Mouse (Mus musculus): ENCODE data around the gene Edil3.

The Edil3 gene

GRCm38 (mm10) chr13:88821440-88822331, at the start of gene Edil3:
Gene Edil3, plus strand, starts transcription at chr13:88821472.
- DNase-seq (ENCODE audit: low spot score) = no peak

DNA sequence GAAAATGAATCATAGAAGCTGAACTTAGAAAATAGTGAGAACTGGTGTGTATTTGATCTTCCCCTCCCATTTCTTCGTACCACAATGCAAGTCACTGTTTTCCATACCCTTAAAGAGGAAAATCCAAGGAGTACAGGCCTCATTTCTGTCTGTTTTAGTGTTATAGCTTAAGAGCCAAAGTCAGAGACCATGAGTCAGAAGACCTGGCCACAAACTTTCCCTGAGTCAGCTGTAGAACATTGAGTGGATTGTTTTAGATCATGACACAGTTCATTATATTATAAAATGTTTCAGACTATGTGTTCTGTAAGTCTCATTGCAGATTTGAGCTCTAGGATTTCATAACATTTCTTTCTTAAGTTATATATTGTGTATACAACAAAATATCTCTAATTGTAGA, 22.1 kb upstream of the Edil3 start:
- DNase-seq (ENCODE audit: low spot score) = no peak

DNA sequence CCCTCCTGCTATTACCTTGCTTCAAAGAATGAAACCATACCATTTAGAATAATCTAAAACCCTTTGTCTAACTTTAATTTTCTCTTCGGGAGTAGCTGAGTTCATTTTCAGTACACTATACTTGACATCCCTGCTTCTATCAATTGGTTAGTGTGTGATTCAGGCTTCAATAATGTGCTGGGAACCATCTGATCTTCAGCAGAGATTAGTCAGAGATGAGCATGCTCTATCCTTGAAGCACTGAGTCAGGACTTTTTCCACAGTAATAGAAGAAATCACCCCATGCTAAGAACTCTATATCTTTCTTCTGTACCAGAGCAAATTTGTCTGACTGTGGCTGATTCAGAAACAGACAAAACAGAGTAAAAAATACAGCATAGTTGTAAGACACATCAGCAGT, 20.3 kb upstream of the Edil3 start:
- no peak for DNase-seq (ENCODE audit: low spot score)

DNA sequence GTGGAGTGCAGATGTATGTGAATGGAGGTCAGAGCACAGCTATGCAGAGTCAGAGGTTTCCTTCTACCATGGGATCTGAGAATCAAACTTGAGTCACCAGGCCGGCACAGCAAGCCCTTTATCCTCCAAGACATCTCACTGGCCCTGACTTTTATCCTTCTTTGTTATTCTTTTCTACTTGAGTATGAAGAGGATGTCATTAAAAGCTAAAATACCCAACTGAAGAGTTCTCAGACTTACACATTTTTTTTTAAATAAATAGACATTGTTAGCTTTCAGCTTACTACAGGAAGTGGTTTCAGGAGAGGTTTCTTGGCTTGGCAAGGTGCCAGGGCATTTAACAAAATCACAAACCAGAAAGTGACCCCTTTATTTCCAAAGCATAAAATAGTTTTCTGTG, 15.4 kb upstream of the Edil3 start:
- no peak for DNase-seq (ENCODE audit: low spot score)

DNA sequence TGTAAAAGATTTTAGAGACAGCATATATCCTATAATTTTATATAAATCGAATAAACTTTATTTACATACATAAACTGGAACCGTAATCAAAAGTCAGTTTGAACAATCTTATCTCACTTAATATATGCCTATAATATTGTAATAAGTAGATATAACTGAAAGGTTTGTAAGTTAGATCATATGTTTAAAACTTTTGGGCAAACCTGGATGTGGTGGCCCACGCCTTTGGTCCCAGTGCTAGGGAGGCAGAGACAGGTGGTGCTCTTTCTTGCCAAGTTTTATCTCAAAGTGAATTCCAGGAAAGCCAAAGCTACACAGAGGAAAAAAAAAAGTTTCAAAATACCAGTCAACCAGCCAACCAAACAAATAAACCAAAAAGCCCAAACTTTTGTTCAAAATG, 15.0 kb upstream of the Edil3 start:
- no peak for DNase-seq (ENCODE audit: low spot score)

GRCm38 (mm10) chr13:88810097-88810496, 11.2 kb upstream of the Edil3 start:
- no peak for DNase-seq (ENCODE audit: low spot score)

DNA sequence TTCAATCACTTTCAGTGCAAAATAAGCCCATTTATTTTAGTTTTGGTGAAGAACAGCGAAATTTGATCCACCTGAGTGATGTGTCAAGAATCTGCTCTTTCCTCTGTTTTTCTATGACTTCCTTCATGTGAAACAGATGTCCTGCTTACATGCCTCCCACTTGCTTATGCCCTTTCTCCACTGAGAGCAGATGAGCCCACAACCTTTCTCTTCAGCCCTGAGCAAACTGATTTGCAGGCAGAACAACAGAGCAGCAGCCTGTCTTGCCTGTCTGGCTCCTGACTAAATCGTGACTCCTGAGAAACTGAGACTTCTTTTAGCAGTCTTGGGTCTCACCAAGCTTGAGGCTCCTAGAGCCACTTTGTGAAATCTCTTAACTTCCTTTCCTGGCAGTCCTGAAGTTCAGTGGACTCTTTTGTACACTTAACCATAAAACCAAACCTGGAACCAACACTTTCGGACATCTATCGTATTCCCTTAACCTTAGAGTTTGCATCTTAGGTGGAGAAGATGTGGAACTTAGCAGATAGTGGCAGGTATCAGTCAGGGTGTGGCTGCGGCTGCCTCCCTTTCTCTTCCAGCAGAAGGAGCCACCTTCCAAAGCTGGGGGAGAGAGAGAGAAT, 475 bp upstream of the Edil3 start:
- DNase-seq (ENCODE audit: low spot score) = no peak

DNA sequence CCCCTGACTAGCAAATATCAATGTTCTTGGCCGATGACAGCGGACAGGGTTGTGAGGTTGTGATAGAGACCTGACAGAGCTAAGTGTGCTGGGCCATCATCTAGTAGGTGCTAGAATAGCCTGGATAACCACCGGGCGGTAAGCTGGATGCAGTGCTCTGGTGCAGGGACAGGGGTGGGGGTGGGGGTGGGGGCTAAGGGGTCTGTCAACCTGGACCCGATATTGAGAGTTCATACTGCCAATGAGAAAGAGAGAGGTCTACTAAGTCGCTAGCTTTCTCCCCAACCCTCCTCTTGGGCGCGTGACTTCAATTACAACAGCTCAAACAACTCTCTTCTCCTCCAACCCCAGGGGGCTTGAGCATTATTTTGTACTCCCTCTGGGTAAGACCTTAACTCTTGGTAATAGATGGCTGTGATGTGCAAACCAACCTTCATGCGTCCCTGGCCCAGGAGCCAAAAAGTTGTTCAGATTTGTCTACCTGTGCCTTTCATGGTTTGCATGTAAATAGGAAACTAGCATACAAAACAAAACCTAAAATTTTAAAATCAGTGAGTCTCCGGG, 1.1 kb downstream of the Edil3 start:
- DNase-seq (ENCODE audit: low spot score) = no peak

DNA sequence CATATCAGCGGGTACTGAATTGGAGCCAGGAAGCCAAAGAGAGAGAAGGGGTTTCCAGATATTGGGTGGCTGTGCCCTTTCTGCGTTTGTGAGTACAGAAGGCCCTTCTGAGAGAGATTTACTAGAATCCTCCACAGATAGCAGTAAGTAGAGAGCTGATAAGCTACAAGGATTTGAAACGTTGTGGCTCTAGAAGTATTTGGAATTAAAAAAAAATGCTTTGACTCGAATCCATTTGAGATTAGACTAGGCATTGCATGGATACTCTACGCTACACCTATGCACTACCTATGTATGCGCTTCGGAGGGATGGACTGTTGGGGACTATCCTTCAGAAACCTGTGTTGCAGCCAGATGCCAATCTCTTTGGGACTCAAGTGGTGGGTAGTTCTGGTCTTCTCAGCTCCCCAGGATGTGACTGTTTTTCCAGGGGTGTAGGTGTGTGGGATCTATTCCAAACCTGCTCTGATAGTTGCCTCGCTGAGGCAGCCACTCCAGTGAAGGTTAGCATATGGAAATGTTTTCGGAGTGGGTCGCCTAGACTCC, 1.8 kb downstream of the Edil3 start:
- DNase-seq (ENCODE audit: low spot score) = no peak

GRCm38 (mm10) chr13:88823522-88824419, 2.5 kb downstream of the Edil3 start:
- peak; percentile 10 for DNase-seq (ENCODE audit: low spot score)

GRCm38 (mm10) chr13:88824441-88824840, 3.2 kb downstream of the Edil3 start:
- DNase-seq (ENCODE audit: low spot score) = no peak

GRCm38 (mm10) chr13:88828362-88828761, 7.1 kb downstream of the Edil3 start:
- peak; percentile 52 for DNase-seq (ENCODE audit: low spot score)

- no peak for DNase-seq (ENCODE audit: low spot score)
These were observed 12.5 kb downstream of the Edil3 start for GRCm38 (mm10) chr13:88833732-88834131.

DNA sequence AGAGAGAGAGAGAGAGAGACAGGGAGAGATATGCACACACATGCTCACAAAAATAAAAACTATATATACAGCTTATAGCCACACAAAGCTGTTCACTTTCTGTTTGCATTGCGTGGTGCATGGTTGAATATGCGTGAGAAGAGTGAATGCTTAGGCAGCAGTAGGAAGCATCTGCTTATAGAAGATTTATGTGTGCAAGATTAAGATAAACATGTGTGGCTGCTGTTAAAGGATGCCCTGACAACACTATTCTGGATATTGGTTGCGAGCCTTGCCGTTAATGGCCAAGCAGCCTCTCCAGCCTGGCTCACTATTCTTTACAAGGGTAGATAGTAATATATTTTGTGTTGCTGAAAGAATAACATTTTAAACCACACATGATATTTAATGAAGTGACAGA, 28.5 kb downstream of the Edil3 start:
- DNase-seq (ENCODE audit: low spot score) = no peak

- no peak for DNase-seq (ENCODE audit: low spot score)
These were observed 58.7 kb downstream of the Edil3 start for GRCm38 (mm10) chr13:88879960-88880359.

GRCm38 (mm10) chr13:88890728-88891127, 69.5 kb downstream of the Edil3 start:
- no peak for DNase-seq (ENCODE audit: low spot score)

DNA sequence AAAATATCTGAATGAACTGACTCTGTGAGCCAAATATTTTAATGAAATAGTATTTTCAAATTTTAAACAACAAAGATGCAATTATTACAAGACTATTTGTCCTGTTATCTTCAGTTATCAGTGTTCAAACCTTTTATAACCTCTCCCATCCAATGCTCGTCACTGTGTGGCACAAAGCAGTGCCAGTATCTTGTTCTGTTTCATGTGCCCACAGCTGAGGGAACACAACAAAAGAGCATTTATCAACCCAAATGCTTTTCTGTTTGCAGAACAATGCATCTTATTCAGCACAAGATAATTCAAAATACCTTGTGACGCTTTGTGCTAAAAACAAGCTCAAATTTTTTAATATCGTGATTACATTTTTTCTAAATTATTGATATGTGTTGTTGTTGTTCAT, 78.8 kb downstream of the Edil3 start:
- DNase-seq (ENCODE audit: low spot score) = no peak

DNA sequence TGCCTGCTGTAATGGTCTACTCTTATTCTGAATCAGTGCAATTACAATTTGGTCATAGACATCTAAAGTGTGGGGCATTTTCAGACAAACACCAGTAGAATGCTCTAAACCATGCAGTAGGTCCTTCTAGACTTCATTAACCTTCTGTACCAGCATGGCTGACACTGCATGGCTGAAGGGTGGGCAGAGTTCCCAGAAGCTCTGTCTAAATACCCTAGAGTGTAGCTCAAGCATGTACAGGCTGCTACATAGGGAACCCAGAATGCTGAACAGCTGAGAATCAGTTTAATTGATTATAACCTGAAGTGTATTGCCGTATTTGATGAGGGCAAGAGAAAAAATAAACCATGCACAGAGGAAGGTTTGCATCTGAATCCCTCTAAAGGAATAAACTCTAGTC, 86.1 kb downstream of the Edil3 start:
- no peak for DNase-seq (ENCODE audit: low spot score)

GRCm38 (mm10) chr13:88908187-88908586, 86.9 kb downstream of the Edil3 start:
- no peak for DNase-seq (ENCODE audit: low spot score)

GRCm38 (mm10) chr13:88916503-88916902, 95.2 kb downstream of the Edil3 start:
- DNase-seq (ENCODE audit: low spot score) = no peak

DNA sequence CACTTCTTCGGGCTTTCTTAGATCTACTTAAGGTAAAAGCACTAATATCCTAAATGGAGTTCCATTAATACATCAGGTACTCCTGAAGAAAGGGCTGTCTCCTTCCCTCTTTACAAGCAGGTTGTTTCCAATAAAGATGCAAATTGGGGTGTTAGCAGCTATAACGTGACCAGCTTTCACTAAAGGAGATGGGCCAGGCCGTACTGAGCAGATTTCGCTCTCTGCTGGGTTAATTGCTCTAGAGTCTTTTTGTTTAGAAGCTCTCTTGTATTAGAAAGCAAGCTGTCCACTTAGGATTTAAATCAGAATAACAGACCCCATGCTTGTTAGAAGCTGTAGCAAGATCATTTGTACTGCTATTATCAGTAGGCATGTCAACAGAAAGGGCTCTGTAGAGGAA, 108.4 kb downstream of the Edil3 start:
- no peak for DNase-seq (ENCODE audit: low spot score)

GRCm38 (mm10) chr13:88938564-88938963, 117.3 kb downstream of the Edil3 start:
- no peak for DNase-seq (ENCODE audit: low spot score)

Measured in lung, postnatal 25 days (tissue).